Mouse (Mus musculus) brain, embryonic 14.5 days (tissue): ENCODE data around the gene Uaca. TPM values are rescaled to one million over a fixed set of nuclear protein-coding genes. Genes with fewer than 3 reads are reported as not detected.
"Not testable (repeated sequence)": the region's sequence is repeated elsewhere in the genome, so short reads cannot be mapped to it uniquely, and the experiment has no call there.

Source experiments
- DNase-seq: peaks from one replicate; pipeline ENCODE4 v3.0.0-alpha.2; 2011; ENCODE audit warnings: low read depth
- CTCF ChIP-seq: fragments of 200-500 bp; IDR thresholded peaks from 2 replicates; pipeline ENCODE4 v1.5.1; 2012; ENCODE audit warnings: inconsistent platforms, mild to moderate bottlenecking, moderate library complexity, borderline replicate concordance; ENCODE audit not compliant: insufficient read depth, insufficient read length; ENCODE audit errors: extremely low read depth
- POLR2A ChIP-seq: fragments of 200-500 bp; IDR thresholded peaks from 2 replicates; pipeline ENCODE4 v1.6.1; 2012; ENCODE audit warnings: mild to moderate bottlenecking, inconsistent platforms, borderline replicate concordance; ENCODE audit not compliant: poor library complexity, insufficient read depth, insufficient read length, severe bottlenecking; ENCODE audit errors: extremely low read depth
- polyA plus RNA-seq: library from polyadenylated mRNA; depleted of rRNA; stranded (reverse); fragments of >200 nt; gene quantifications from 2 replicates; pipeline ENCODE4 v1.2.3, GENCODE M21; 2012

Gene Uaca
- polyA plus RNA-seq, 1 experiment: 18.2 TPM

- peak; percentile 49 for DNase-seq
Observed at GRCm38 (mm10) chr9:60794841-60795351, 554 bp downstream of the Uaca start.

GRCm38 (mm10) chr9:60796076-60796475 is 1.7 kb downstream of the Uaca start:
- TF ChIP-seq CTCF (no peak), POLR2A (no peak)

More at GRCm38 (mm10) chr9:60794841-60795351, 554 bp downstream of the Uaca start:
- TF ChIP-seq POLR2A (no peak), CTCF (no peak)

GRCm38 (mm10) chr9:60797126-60797525 is 2.8 kb downstream of the Uaca start:
- TF ChIP-seq POLR2A: no peak
- no peak for TF ChIP-seq CTCF
- no peak for DNase-seq

More at GRCm38 (mm10) chr9:60796076-60796475, 1.7 kb downstream of the Uaca start:
- DNase-seq: peak; percentile 8

GRCm38 (mm10) chr9:60799061-60799460 is 4.7 kb downstream of the Uaca start:
- peak; percentile 14 for DNase-seq

GRCm38 (mm10) chr9:60800663-60801382 is 6.5 kb downstream of the Uaca start:
- TF ChIP-seq CTCF: no peak
- no peak for TF ChIP-seq POLR2A
- DNase-seq: no peak

More at GRCm38 (mm10) chr9:60799061-60799460, 4.7 kb downstream of the Uaca start:
- TF ChIP-seq POLR2A (no peak), CTCF (no peak)

GRCm38 (mm10) chr9:60801746-60802145 is 7.4 kb downstream of the Uaca start:
- DNase-seq: no peak
- no peak for TF ChIP-seq POLR2A
- TF ChIP-seq CTCF: no peak

- DNase-seq: no peak
Observed at GRCm38 (mm10) chr9:60802341-60802740, 8.0 kb downstream of the Uaca start.

GRCm38 (mm10) chr9:60806021-60806420 is 11.7 kb downstream of the Uaca start:
- TF ChIP-seq POLR2A (no peak), CTCF (no peak)
- DNase-seq: no peak

More at GRCm38 (mm10) chr9:60802341-60802740, 8.0 kb downstream of the Uaca start:
- TF ChIP-seq POLR2A (no peak), CTCF (no peak)

GRCm38 (mm10) chr9:60807996-60808395 is 13.7 kb downstream of the Uaca start:
- no peak for DNase-seq
- TF ChIP-seq CTCF (no peak), POLR2A (no peak)

- no peak for TF ChIP-seq CTCF
- no peak for TF ChIP-seq POLR2A
- peak; percentile 17 for DNase-seq
Observed at GRCm38 (mm10) chr9:60813139-60813880, 19.0 kb downstream of the Uaca start.

- TF ChIP-seq CTCF (no peak), POLR2A (no peak)
- DNase-seq: no peak
Observed at GRCm38 (mm10) chr9:60815502-60815901, 21.2 kb downstream of the Uaca start.

- TF ChIP-seq CTCF: no peak
- TF ChIP-seq POLR2A: no peak
Observed at GRCm38 (mm10) chr9:60817585-60817984, 23.2 kb downstream of the Uaca start.

GRCm38 (mm10) chr9:60818582-60818981 is 24.2 kb downstream of the Uaca start:
- DNase-seq: not testable (repeated sequence)

More at GRCm38 (mm10) chr9:60817585-60817984, 23.2 kb downstream of the Uaca start:
- DNase-seq: no peak

GRCm38 (mm10) chr9:60819340-60819739 is 25.0 kb downstream of the Uaca start:
- TF ChIP-seq POLR2A: no peak
- TF ChIP-seq CTCF: no peak
- DNase-seq: peak; percentile 79

GRCm38 (mm10) chr9:60821501-60821900 is 27.2 kb downstream of the Uaca start:
- no peak for DNase-seq
- no peak for TF ChIP-seq POLR2A
- no peak for TF ChIP-seq CTCF
